Mouse (Mus musculus) CH12.LX (cell line): ENCODE results near the gene Kcnab3.

Source experiments
- CHD2 ChIP-seq: IDR thresholded peaks from 2 replicates; pipeline ENCODE4 v1.6.1; 2011; ENCODE audit warnings: low read length, improper control_type of control experiment
- CTCF ChIP-seq, 2 experiments: IDR thresholded peaks in 1 of 2; conservative IDR thresholded peaks in 1 of 2; 2 replicates each; pipeline ENCODE4 v1.5.1; 2011 to 2012; ENCODE audit warnings: low read depth in 2 of 2, low read length in 2 of 2, improper control_type of control experiment in 1 of 2, inconsistent platforms in 1 of 2, mild to moderate bottlenecking in 1 of 2, moderate library complexity in 1 of 2
- ETS1 ChIP-seq: conservative IDR thresholded peaks from 2 replicates; pipeline ENCODE4 v1.6.1; 2012; ENCODE audit warnings: low read depth, mild to moderate bottlenecking, inconsistent platforms, low read length, improper control_type of control experiment, moderate library complexity
- POLR2A ChIP-seq: IDR thresholded peaks from 2 replicates; pipeline ENCODE4 v1.6.1; 2011; ENCODE audit warnings: low read depth, mild to moderate bottlenecking, improper control_type of control experiment, low read length
- POLR2AphosphoS2 ChIP-seq: IDR thresholded peaks from 2 replicates; pipeline ENCODE4 v1.6.1; 2011; ENCODE audit warnings: low read depth, low read length, improper control_type of control experiment
- RAD21 ChIP-seq: IDR thresholded peaks from 2 replicates; pipeline ENCODE4 v1.6.1; 2011; ENCODE audit warnings: low read depth, mild to moderate bottlenecking, low read length, improper control_type of control experiment, moderate library complexity
- RCOR1 ChIP-seq: conservative IDR thresholded peaks from 2 replicates; pipeline ENCODE4 v1.6.1; 2012; ENCODE audit warnings: low read depth, mild to moderate bottlenecking, inconsistent platforms, low read length, improper control_type of control experiment
- TCF12 ChIP-seq: IDR thresholded peaks from 2 replicates; pipeline ENCODE4 v1.6.1; 2014; ENCODE audit warnings: low read depth, mild to moderate bottlenecking, inconsistent platforms, low read length, improper control_type of control experiment
- UBTF ChIP-seq: IDR thresholded peaks from 2 replicates; pipeline ENCODE4 v1.6.1; 2012; ENCODE audit warnings: low read depth, mild to moderate bottlenecking, inconsistent platforms, low read length, improper control_type of control experiment, moderate library complexity
- ZKSCAN1 ChIP-seq: IDR thresholded peaks from 2 replicates; pipeline ENCODE4 v1.6.1; 2012; ENCODE audit warnings: low read depth, inconsistent platforms, low read length, improper control_type of control experiment, borderline replicate concordance
- ZNF384 ChIP-seq: IDR thresholded peaks from 2 replicates; pipeline ENCODE4 v1.6.1; 2012; ENCODE audit warnings: low read depth, low read length, improper control_type of control experiment, inconsistent platforms

DNA sequence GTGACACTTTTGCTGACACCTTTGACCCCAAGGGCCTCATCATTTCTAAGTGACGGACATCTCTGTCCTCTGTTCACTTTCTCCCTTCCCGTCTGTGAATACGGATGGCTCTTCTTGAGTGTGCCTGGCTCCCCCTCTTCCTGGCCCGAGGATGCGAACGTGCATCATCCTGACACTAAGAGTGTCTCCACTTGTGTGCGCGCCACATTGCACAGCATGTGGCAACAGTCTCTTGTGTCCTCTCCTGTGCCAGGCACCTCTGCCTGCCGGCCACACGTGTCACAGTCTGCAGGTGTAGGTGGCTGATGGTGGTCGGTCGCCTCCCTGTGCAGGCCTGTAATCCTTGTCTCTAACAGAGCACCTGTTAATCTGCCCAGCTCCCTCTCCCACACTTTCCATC is 45.5 kb downstream of the Kcnab3 start:
- TF ChIP-seq CTCF (conservative IDR thresholded peaks at IDR 0.05 in 1 of 2, IDR thresholded peaks at IDR 0.05 in 1 of 2; ENCODE audit: low read depth in 2 of 2, low read length in 2 of 2) (no peak), ZKSCAN1 (no peak), POLR2A (no peak), UBTF (no peak), RAD21 (no peak), ZNF384 (no peak), POLR2AphosphoS2 (no peak), RCOR1 (no peak), TCF12 (no peak), ETS1 (no peak), CHD2 (no peak)
